Mouse (Mus musculus) bone marrow, adult 2 months (tissue): ENCODE data around the gene Cox15.

Experiments used
- CTCF ChIP-seq: fragments of 200-500 bp; IDR thresholded peaks from 2 replicates; pipeline ENCODE4 v1.5.1; 2011; ENCODE audit warnings: low read length, control low read depth; ENCODE audit not compliant: control insufficient read depth, insufficient read depth
- POLR2A ChIP-seq: fragments of 200-500 bp; IDR thresholded peaks from 2 replicates; pipeline ENCODE4 v1.6.1; 2011; ENCODE audit warnings: low read depth, mild to moderate bottlenecking, control low read depth, low read length, borderline replicate concordance; ENCODE audit not compliant: control insufficient read depth

- TF ChIP-seq CTCF = no peak
- TF ChIP-seq POLR2A = no peak
Observed at GRCm38 (mm10) chr19:43769366-43769960, 16.7 kb upstream of the Cox15 start.
